Mouse (Mus musculus): ENCODE data around the gene Art5. TPM values are rescaled to one million over a fixed set of nuclear protein-coding genes. Genes with fewer than 3 reads are reported as not detected.

Art5 gene
- total and polyA plus RNA-seq, 3 experiments = 0.85 to 3.9 (median 2.7) TPM

DNA sequence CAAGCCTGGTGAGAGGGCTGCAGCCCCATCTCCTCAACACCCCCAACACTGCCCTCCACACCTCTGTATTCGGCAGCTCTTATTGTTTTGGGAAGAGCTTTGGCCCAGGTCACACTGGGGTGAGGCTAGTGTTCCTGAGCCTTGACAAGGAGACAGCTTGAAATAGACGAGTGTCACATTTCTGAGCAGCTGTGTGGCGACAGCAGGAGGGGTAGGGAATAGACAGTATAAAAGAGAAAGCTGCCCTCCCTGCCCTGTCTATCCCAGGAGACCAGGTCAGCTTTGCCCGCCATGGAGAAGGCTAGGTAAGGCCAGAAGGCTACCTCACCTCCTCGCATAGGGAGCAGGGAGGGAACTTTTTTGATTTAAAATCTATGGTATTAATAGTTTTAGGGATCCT lies 7.8 kb downstream of the Art5 start, which contains the start of gene Art1:
Art1 (plus strand) TSS at position 257 of the 400 bp plus-strand sequence.
- no peak for DNase-seq (ENCODE audit: extremely low read depth)
- Histone ChIP-seq H3K36me3 (replicated peaks in 1 of 2; ENCODE audit: control insufficient read depth in 1 of 2, insufficient read depth in 1 of 2, low read length in 1 of 2) (peaks cover 0 to 30% of the 10 kb centered on the region in 2 experiments), H3K9ac (ENCODE audit: insufficient read depth, low read depth) (no peak within 1 kb of the TSS), H3K4me3 (replicated peaks in 1 of 3; ENCODE audit: low read depth in 2 of 3, low read length in 2 of 3, poor library complexity in 1 of 3) (peak within 1 kb of the TSS; percentile 35 to 55 (median 44)), H3K4me1 (ENCODE audit: control insufficient read depth in 1 of 2, insufficient read depth in 2 of 2) (peaks cover 0 to 25% of the 10 kb centered on the region in 2 experiments; a peak in 3 of 4 replicates), H3K27ac (ENCODE audit: insufficient read depth, low read depth) (no peak within 1 kb of the TSS), H3K4me2 (ENCODE audit: insufficient read depth, low read depth, poor library complexity, severe bottlenecking) (no peak within 1 kb of the TSS), H3K9me3 (replicated peaks; ENCODE audit: low read length) (no peaks in the 10 kb centered on the region), H3K79me2 (replicated peaks; ENCODE audit: control insufficient read depth, extremely low read depth, insufficient read depth, poor library complexity, severe bottlenecking) (no peaks in the 10 kb centered on the region), H3K27me3 (replicated peaks) (no peaks in the 10 kb centered on the region)
- dilution Hi-C loops (cut with MboI; ENCODE audit: extremely low pct_ligation_motif_present, extremely low pct_unique_long_range_greater_than_20kb, low sequenced_read_pairs) (no loop called here), in situ Hi-C loops (cut with MboI; ENCODE audit: low pct_ligation_motif_present, low pct_unique_long_range_greater_than_20kb, low sequenced_read_pairs) (no loop called here)
- no peak for TF ChIP-seq MAZ (IDR thresholded peaks at IDR 0.05; ENCODE audit: low read depth, low read length)
- TF ChIP-seq MXI1 (IDR thresholded peaks at IDR 0.05; ENCODE audit: low read depth, low read length) = no peak
- TF ChIP-seq CHD1 (IDR thresholded peaks at IDR 0.05; ENCODE audit: low read depth, low read length) = no peak
- no peak for TF ChIP-seq IRF4 (IDR thresholded peaks at IDR 0.05; ENCODE audit: low read depth, low read length)
- no peak for TF ChIP-seq POLR2A (IDR thresholded peaks at IDR 0.05; ENCODE audit: low read depth, low read length)
- TF ChIP-seq MYC (IDR thresholded peaks at IDR 0.05; ENCODE audit: low read depth, low read length) = no peak
- TF ChIP-seq NELFE (IDR thresholded peaks at IDR 0.05; ENCODE audit: low read depth, low read length) = no peak
- TF ChIP-seq TCF12 (IDR thresholded peaks at IDR 0.05; ENCODE audit: low read depth, low read length) = no peak
- no peak for TF ChIP-seq ETS1 (conservative IDR thresholded peaks at IDR 0.05; ENCODE audit: low read depth, low read length)
- no peak for TF ChIP-seq RCOR1 (conservative IDR thresholded peaks at IDR 0.05; ENCODE audit: low read depth, low read length)

DNA sequence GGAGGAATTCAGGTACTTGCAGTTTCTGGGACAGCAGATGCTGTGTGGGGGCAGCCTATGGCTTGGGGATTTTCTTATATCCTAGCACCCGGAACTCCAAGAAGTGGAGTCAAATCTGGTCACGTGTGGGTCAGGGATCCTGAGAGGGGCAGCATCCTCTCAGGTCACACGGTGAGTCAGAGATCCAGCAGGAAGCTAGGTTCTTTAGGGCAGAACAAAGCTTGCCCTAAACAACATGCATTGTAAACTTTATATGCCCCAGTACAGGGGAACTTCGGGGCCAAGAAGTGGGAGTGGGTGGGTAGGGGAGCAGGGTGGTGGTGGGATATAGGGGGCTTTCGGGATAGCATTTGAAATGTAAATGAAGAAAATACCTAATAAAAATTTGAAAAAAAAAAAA lies 8.4 kb downstream of the Art5 start:
- no peaks in the 10 kb centered on the region for H3K79me2 ChIP-seq (replicated peaks; ENCODE audit: control insufficient read depth, extremely low read depth, insufficient read depth, poor library complexity, severe bottlenecking)
- H3K4me1 ChIP-seq (ENCODE audit: control insufficient read depth in 1 of 2, insufficient read depth in 2 of 2) = peaks cover 0 to 25% of the 10 kb centered on the region in 2 experiments; a peak in 3 of 4 replicates
- no peaks in the 10 kb centered on the region for H3K9me3 ChIP-seq (replicated peaks; ENCODE audit: low read length)
- no peak overlapping the region for H3K9ac ChIP-seq (ENCODE audit: insufficient read depth, low read depth)
- no peak overlapping the region for H3K4me3 ChIP-seq (replicated peaks in 1 of 3; ENCODE audit: low read depth in 2 of 3, low read length in 2 of 3, poor library complexity in 1 of 3)
- no peak for TF ChIP-seq MAZ (IDR thresholded peaks at IDR 0.05; ENCODE audit: low read depth, low read length)
- no peak for TF ChIP-seq E2F4 (IDR thresholded peaks at IDR 0.05; ENCODE audit: insufficient replicate concordance, low read depth, low read length)
- no peak for TF ChIP-seq HCFC1 (IDR thresholded peaks at IDR 0.05; ENCODE audit: low read depth, low read length)
- H3K4me2 ChIP-seq (ENCODE audit: insufficient read depth, low read depth, poor library complexity, severe bottlenecking) = no peak overlapping the region
- in situ Hi-C loops (cut with MboI; ENCODE audit: low pct_ligation_motif_present, low pct_unique_long_range_greater_than_20kb, low sequenced_read_pairs) (no loop called here), dilution Hi-C loops (cut with MboI; ENCODE audit: extremely low pct_ligation_motif_present, extremely low pct_unique_long_range_greater_than_20kb, low sequenced_read_pairs) (no loop called here)
- no peak overlapping the region for H3K27ac ChIP-seq (ENCODE audit: insufficient read depth, low read depth)
- no peaks in the 10 kb centered on the region for H3K27me3 ChIP-seq (replicated peaks)
- DNase-seq (ENCODE audit: extremely low read depth) = no peak
- peaks cover 0 to 34% of the 10 kb centered on the region in 2 experiments for H3K36me3 ChIP-seq (replicated peaks in 1 of 2; ENCODE audit: control insufficient read depth in 1 of 2, insufficient read depth in 1 of 2, low read length in 1 of 2)
